Mouse (Mus musculus) heart, adult 2 months (tissue): ENCODE measurements around the gene Rsph14.

Experiments
- CTCF ChIP-seq: fragments of 200-600 bp; IDR thresholded peaks from 2 replicates; pipeline ENCODE4 v1.8.1; 2022; ENCODE audit warnings: antibody characterized with exemption, mild to moderate bottlenecking, moderate library complexity
- EP300 ChIP-seq: fragments of 200-500 bp; IDR thresholded peaks from 2 replicates; pipeline ENCODE4 v1.6.1; 2011; ENCODE audit warnings: low read depth, low read length, control low read depth; ENCODE audit not compliant: insufficient read depth
- POLR2A ChIP-seq: fragments of 200-500 bp; IDR thresholded peaks from 2 replicates; pipeline ENCODE4 v1.6.1; 2011; ENCODE audit warnings: mild to moderate bottlenecking, low read depth, low read length, control low read depth; ENCODE audit not compliant: insufficient read depth

GRCm38 (mm10) chr10:74929578-74929977 lies 102.8 kb downstream of the Rsph14 start:
- TF ChIP-seq CTCF (peak; percentile 16), POLR2A (no peak), EP300 (no peak)
